Mouse (Mus musculus): ENCODE data around the gene Trim46.

GRCm38 (mm10) chr3:89187197-89187596 lies 58.9 kb downstream of the Trim46 start:
- TF ChIP-seq CTCF (conservative IDR thresholded peaks at IDR 0.05; ENCODE audit: low read length): no peak
- no peak for TF ChIP-seq POU5F1 (IDR thresholded peaks at IDR 0.05; ENCODE audit: borderline replicate concordance, low read length)
- no peak for TF ChIP-seq NANOG (IDR thresholded peaks at IDR 0.05; ENCODE audit: borderline replicate concordance, low read length)

All from E14TG2a.4 (cell line).